Mouse (Mus musculus): ENCODE data around the gene Vamp2.

GRCm38 (mm10) chr11:69080102-69080854, 8.0 kb upstream of the Vamp2 start:
- no peak for TF ChIP-seq CTCF (IDR thresholded peaks at IDR 0.05; ENCODE audit: extremely low read depth, insufficient read length, insufficient replicate concordance, low read depth, low read length)
- TF ChIP-seq POLR2A (IDR thresholded peaks at IDR 0.05; ENCODE audit: low read depth, low read length) = no peak

All from small intestine, adult 2 months (tissue).